Mouse (Mus musculus): Measurements from ENCODE around the gene Fbxl12. TPM values are rescaled to one million over a fixed set of nuclear protein-coding genes. Genes with fewer than 3 reads are reported as not detected.

Fbxl12 gene
- polyA plus RNA-seq, 3 experiments from 2014 or later: 21.7 to 59.5 (median 54.3) TPM

Other genes with a start within 250 kb of the Fbxl12 start
- 10 to 100 TPM; 18.3 to 24.2 (median 21.8) TPM for gene Zfp26, start 184.6 kb downstream of the Fbxl12 start, polyA plus RNA-seq (2017; shearing (Covaris generic))
- gene Zfp426, start 152.0 kb downstream of the Fbxl12 start, polyA plus RNA-seq (2017; shearing (Covaris generic)): 10 to 100 TPM; 25.0 to 25.9 (median 25.5) TPM
- gene Zfp266, start 123.3 kb downstream of the Fbxl12 start, polyA plus RNA-seq (2017; shearing (Covaris generic)): 10 to 100 TPM; 44.4 to 55.8 (median 46.6) TPM
- 10 to 100 TPM in 2 of 3 experiments, 1 to 10 TPM in 1; 7.2 to 15.1 (median 14.0) TPM for gene Zfp846, start 63.5 kb downstream of the Fbxl12 start, polyA plus RNA-seq (2017; shearing (Covaris generic))
- gene Ubl5, start 1.9 kb downstream of the Fbxl12 start, polyA plus RNA-seq (2017; shearing (Covaris generic)): 100 to 1,000 TPM; 323 to 416 (median 337) TPM
- 10 to 100 TPM; 23.0 to 29.3 (median 23.6) TPM for gene Pin1, start 7.3 kb upstream of the Fbxl12 start, polyA plus RNA-seq (2017; shearing (Covaris generic))
- gene Olfm2, start 101.6 kb upstream of the Fbxl12 start, polyA plus RNA-seq (2017; shearing (Covaris generic)): under 1 TPM in 1 of 3 experiments, not detected in 2; 0.90 TPM
- gene Col5a3, start 170.3 kb upstream of the Fbxl12 start, polyA plus RNA-seq (2017; shearing (Covaris generic)): not detected
- gene Rdh8, start 173.7 kb upstream of the Fbxl12 start, polyA plus RNA-seq (2017; shearing (Covaris generic)): not detected
- gene A230050P20Rik, start 223.9 kb upstream of the Fbxl12 start, polyA plus RNA-seq (2017; shearing (Covaris generic)): 10 to 100 TPM in 2 of 3 experiments, 1 to 10 TPM in 1; 9.9 to 16.8 (median 14.3) TPM
- 1 to 10 TPM in 1 of 3 experiments, under 1 TPM in 2; 0.27 to 1.9 (median 0.63) TPM for gene Angptl6, start 235.0 kb upstream of the Fbxl12 start, polyA plus RNA-seq (2017; shearing (Covaris generic))
- gene Ppan, start 243.4 kb upstream of the Fbxl12 start, polyA plus RNA-seq (2017; shearing (Covaris generic)): 10 to 100 TPM; 16.1 to 28.8 (median 24.2) TPM